In the genomic region with DNA sequence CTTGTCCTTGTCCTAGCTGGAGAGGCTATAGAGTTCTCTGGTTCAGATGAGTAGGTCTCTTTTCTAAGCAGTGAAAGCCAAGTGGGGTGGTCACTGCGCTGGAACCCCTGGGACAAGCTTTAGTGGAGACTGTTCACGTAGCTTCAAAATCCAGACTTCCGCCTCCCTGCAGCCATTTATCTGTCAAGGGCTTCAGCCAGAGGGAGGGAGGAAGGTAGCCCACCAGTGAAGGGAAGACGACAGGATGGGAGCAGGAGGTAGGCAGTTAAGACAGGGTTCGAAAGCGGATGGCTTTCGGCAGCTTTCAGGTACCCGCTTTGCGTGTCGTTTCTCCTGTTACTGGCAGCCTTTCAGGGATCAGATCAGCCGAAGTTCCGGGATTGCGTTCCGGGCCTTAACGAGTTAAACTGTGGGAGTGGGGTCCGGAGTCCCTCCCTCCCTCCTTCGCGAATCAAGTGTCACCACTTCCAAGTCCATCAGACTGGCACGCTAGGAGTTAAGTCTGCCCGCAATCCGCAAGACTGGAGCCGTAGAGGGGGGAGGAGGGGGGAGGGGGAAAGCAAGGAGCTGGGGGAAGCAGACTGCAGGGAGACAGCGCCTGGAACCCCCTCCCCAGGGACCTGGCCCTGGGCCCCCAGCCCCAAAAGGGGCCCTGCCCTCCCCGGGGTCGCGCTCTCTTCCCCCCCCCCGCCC, we compare ENCODE assay signal across 9 mouse cellular contexts. TPM values are rescaled to one million over a fixed set of nuclear protein-coding genes. Genes with fewer than 3 reads are reported as not detected.
DNase-seq lines count a peak whose midpoint lies in the region; ATAC-seq and TF ChIP-seq lines count a peak whose summit lies in the region.
"Had no signal": no experiment of that assay in that cellular context is flagged by ENCODE, and none has a peak within 500 bp of the region (broad histone marks: within the 10 kb centered on the region; RNA-seq: fewer than 3 reads in every experiment).

No protein-coding gene starts in this region.

- H3K36me3 ChIP-seq in liver, embryonic 11.5 days (ENCODE audit: control insufficient read depth, insufficient read depth, low read length), result no peaks in the 10 kb centered on the region
- no peaks in the 10 kb centered on the region for H3K36me3 ChIP-seq in neural tube, embryonic 11.5 days (ENCODE audit: control insufficient read depth, insufficient read depth, low read length)

- no peak; the same call in 1 of the 2 replicates for TF ChIP-seq CTCF in cerebellum, adult 2 months (IDR thresholded peaks at IDR 0.05; ENCODE audit: borderline replicate concordance, insufficient read depth, low read depth, low read length)

- H3K4me1 ChIP-seq in cerebellum, adult 2 months (ENCODE audit: control insufficient read depth, insufficient read depth, low read length), result peaks cover 5% of the 10 kb centered on the region; the same call in 1 of the 2 replicates
- H3K4me1 ChIP-seq in liver, embryonic 11.5 days (replicated peaks; ENCODE audit: control insufficient read depth, insufficient read depth, low read length), result peaks cover 15% of the 10 kb centered on the region
- H3K4me1 ChIP-seq in neural tube, embryonic 11.5 days (ENCODE audit: control insufficient read depth, insufficient read depth, low read length), result peaks cover 14% of the 10 kb centered on the region; the same call in 1 of the 2 replicates

- H3K4me3 ChIP-seq in cerebellum, adult 2 months (replicated peaks; ENCODE audit: insufficient read depth, low read depth, low read length), result peak overlapping the region; percentile 97
- H3K4me3 ChIP-seq in liver, embryonic 11.5 days (ENCODE audit: low read depth, low read length), result peak overlapping the region; percentile 67
- peak overlapping the region; percentile 55 for H3K4me3 ChIP-seq in neural tube, embryonic 11.5 days (ENCODE audit: low read depth, low read length)

- peak overlapping the region; percentile 58 for H3K9ac ChIP-seq in liver, embryonic 11.5 days (ENCODE audit: low read depth, low read length)
- peak overlapping the region; percentile 64 for H3K9ac ChIP-seq in neural tube, embryonic 11.5 days (ENCODE audit: low read length)

- ATAC-seq in liver, embryonic 11.5 days (replicated peaks; ENCODE audit: low FRiP score), result no peak
- ATAC-seq in neural tube, embryonic 11.5 days (ENCODE audit: insufficient read depth, low FRiP score, low TSS enrichment), result peak; percentile 48; the same call in 1 of the 2 replicates

- peak overlapping the region; percentile 92 for H3K27ac ChIP-seq in cerebellum, adult 2 months (ENCODE audit: insufficient read depth, low read length)
- H3K27ac ChIP-seq in liver, embryonic 11.5 days (ENCODE audit: low read depth, low read length), result peak overlapping the region; percentile 89
- peak overlapping the region; percentile 92 for H3K27ac ChIP-seq in neural tube, embryonic 11.5 days (ENCODE audit: low read depth, low read length)

- under 1% methylated on average over 21 of the region's 27 CpGs for WGBS in cerebellum, adult 2 months
- under 1% methylated on average over 23 of the region's 27 CpGs for WGBS in liver, embryonic 11.5 days
- 0% methylated on average over 20 of the region's 27 CpGs for WGBS in neural tube, embryonic 11.5 days

- DNase-seq in adrenal gland, postnatal 10 days, result peak; percentile 73
- no peak for DNase-seq in adrenal gland, postnatal 25 days
- peak; percentile 75 to 79 for DNase-seq in cerebellum, adult 2 months
- DNase-seq in forelimb bud, embryonic 11.5 days (ENCODE audit: low read depth, low spot score), result peak; percentile 94
- peak; percentile 78 for DNase-seq in kidney, adult 18-20 months
- DNase-seq in liver, embryonic 11.5 days (ENCODE audit: low spot score), result peak; percentile 79
- peak; percentile 87 for DNase-seq in neural tube, embryonic 11.5 days (ENCODE audit: low spot score)
- DNase-seq in thymus, postnatal 4 days, result peak; percentile 59

- no peak for TF ChIP-seq POLR2A in cerebellum, adult 2 months (IDR thresholded peaks at IDR 0.05; ENCODE audit: borderline replicate concordance, insufficient read depth, low read length)

- H3K4me2 ChIP-seq in liver, embryonic 11.5 days, result peak overlapping the region; percentile 98
- H3K4me2 ChIP-seq in neural tube, embryonic 11.5 days (ENCODE audit: low read depth), result peak overlapping the region; percentile 95

- H3K27me3 ChIP-seq in cerebellum, adult 2 months (ENCODE audit: control insufficient read depth, insufficient read depth, low read length), result no peaks in the 10 kb centered on the region
- peaks cover 3% of the 10 kb centered on the region; the same call in 1 of the 2 replicates for H3K27me3 ChIP-seq in liver, embryonic 11.5 days (replicated peaks; ENCODE audit: control insufficient read depth, insufficient read depth, low read length)
- no peaks in the 10 kb centered on the region for H3K27me3 ChIP-seq in neural tube, embryonic 11.5 days (ENCODE audit: control insufficient read depth, insufficient read depth, low read length)

- H3K9me3 ChIP-seq in liver, embryonic 11.5 days (ENCODE audit: control insufficient read depth, low read length), result no peaks in the 10 kb centered on the region
- no peaks in the 10 kb centered on the region for H3K9me3 ChIP-seq in neural tube, embryonic 11.5 days (ENCODE audit: control insufficient read depth, low read length)

RNA-seq across cellular contexts. Expression of a gene that starts 4.2 kb away (rescaled TPM):
- total RNA-seq in adrenal gland, postnatal 10 days (2021), result 10 to 100 TPM; 64.6 to 72.6 TPM
- total RNA-seq in adrenal gland, postnatal 25 days (2021), result 56.0 and 82.0 TPM in 2 replicates
- polyA plus RNA-seq in cerebellum, adult 2 months (2012; rRNA removed), result 22.0 and 22.3 TPM in 2 replicates
- 4.1 and 5.0 TPM in 2 replicates for polyA plus RNA-seq in liver, embryonic 11.5 days (2014; fragmentation: Nextera tagmentation; extraction: Ambion mirVana)
- 8.0 and 8.8 TPM in 2 replicates for polyA plus RNA-seq in neural tube, embryonic 11.5 days (2014; fragmentation: Nextera tagmentation; extraction: Ambion mirVana)

RNA-seq across cellular contexts. Expression of a gene that starts 23.6 kb away (rescaled TPM):
- not detected for total RNA-seq in adrenal gland, postnatal 10 days (2021)
- not detected in 2 replicates for total RNA-seq in adrenal gland, postnatal 25 days (2021)
- 0.13 TPM in 1 of 2 replicates, not detected in the other for polyA plus RNA-seq in cerebellum, adult 2 months (2012; rRNA removed)
- not detected in 2 replicates for polyA plus RNA-seq in liver, embryonic 11.5 days (2014; fragmentation: Nextera tagmentation; extraction: Ambion mirVana)
- polyA plus RNA-seq in neural tube, embryonic 11.5 days (2014; fragmentation: Nextera tagmentation; extraction: Ambion mirVana), result 0.29 TPM in 1 of 2 replicates, not detected in the other
- total RNA-seq: layer of hippocampus, adult 8-10 months had no signal

RNA-seq across cellular contexts. Expression of a gene that starts 37.4 kb away (rescaled TPM):
- total RNA-seq in adrenal gland, postnatal 10 days (2021), result not detected
- not detected in 2 replicates for total RNA-seq in adrenal gland, postnatal 25 days (2021)
- not detected in 2 replicates for polyA plus RNA-seq in cerebellum, adult 2 months (2012; rRNA removed)
- polyA plus RNA-seq in liver, embryonic 11.5 days (2014; fragmentation: Nextera tagmentation; extraction: Ambion mirVana), result not detected in 2 replicates
- polyA plus RNA-seq in neural tube, embryonic 11.5 days (2014; fragmentation: Nextera tagmentation; extraction: Ambion mirVana), result not detected in 2 replicates
- total RNA-seq: layer of hippocampus, adult 8-10 months had no signal
